Mouse (Mus musculus) layer of hippocampus, adult 18-20 months (tissue): ENCODE measurements around the gene Scamp1. TPM values are rescaled to one million over a fixed set of nuclear protein-coding genes. Genes with fewer than 3 reads are reported as not detected.

Experiments used
- DNase-seq, 2 experiments: peaks; one replicate each; pipeline ENCODE4 v3.0.0; 2022; ENCODE audit warnings: low spot score in 2 of 2
- total RNA-seq, 2 experiments: library from RNA; stranded (reverse); gene quantifications; 2 replicates each; pipeline ENCODE4 v1.2.3; 2021

Gene Scamp1
- total RNA-seq, 2 experiments from 2014 or later = 160 to 186 TPM

DNA sequence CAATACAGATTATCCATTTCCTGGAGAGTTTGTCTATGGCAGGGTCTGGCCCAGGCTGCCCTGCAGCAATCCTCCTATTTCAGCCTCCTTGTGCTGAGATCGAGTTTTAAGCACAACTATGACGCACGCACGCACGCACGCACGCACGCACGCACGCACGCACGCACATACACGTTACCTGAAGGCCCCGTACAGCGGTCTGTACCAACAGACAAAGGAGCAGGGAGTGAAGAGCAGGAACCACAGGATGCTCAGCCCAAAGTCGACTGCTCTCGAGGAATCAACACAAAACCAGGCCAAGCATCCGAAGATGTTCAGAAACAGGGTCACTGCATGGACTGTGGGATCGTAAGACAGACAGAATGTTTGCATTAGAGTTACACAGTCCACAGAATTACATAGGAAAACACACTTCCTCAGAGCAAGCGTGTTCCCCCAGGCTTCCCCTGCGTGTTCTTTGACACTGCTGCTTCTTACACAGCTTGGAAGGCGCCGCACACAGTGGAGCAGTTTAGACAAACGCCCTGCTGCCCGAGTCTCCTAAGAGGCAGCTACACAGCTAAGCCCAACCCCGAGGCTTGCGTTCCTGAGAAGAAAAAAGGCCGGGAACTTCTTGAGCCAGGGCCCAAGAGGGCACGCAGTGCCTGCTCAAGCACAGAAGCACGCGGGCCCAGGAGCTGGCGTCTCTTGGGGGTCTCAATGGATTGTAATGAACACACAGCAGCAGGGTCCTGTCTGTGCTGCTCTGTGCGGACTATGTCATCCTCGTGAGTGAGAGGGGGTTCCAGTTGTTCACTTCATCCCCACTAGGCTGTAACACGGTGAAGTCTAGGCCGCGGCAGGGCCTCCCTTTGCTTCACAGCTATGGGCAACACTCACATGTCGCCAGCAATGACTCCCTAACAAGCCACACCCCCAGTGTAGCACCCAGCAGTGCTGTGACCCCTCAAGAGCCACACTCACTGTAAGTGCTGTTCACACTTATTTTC, 60.6 kb downstream of the Scamp1 start:
- no peak for DNase-seq

DNA sequence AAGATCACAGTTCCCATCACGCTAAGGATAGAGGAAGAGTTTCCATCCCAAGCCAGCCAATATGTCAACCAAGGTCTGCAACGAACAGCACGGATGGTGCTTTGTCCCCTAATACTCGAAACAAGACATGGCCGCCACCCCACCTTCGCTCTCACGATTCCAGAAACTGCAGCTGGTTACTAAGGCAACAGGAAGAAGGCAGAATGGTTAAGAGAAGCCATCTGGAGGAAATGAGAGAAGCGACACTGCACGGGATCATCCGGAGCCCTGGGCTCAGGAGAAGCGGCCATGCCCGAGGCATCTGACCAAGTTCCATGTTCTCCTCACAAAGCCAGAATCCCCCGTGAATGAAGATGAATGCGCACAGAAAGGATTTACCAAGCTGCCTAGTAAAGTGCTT, 62.0 kb downstream of the Scamp1 start:
- peak in 1 of 2 experiments; percentile 32 for DNase-seq

DNA sequence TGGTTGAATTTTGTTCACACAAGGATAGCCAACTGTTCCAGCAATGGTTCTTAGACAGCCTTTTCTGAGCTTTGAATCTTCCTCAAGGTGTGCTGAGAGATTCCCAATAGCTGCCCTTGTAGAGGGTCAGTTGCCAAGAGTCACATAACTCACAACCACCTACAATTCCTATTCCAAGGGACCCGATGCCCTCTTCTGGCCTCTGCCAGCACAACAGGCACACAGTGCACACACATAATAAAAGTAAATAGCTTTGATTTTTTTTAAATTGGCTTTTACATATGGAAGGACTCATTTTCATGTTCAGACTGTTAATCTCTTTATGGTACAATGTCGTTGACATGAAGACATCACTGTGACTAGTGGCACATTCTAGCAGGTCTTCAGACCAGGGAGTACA, 72.9 kb downstream of the Scamp1 start:
- DNase-seq = no peak

DNA sequence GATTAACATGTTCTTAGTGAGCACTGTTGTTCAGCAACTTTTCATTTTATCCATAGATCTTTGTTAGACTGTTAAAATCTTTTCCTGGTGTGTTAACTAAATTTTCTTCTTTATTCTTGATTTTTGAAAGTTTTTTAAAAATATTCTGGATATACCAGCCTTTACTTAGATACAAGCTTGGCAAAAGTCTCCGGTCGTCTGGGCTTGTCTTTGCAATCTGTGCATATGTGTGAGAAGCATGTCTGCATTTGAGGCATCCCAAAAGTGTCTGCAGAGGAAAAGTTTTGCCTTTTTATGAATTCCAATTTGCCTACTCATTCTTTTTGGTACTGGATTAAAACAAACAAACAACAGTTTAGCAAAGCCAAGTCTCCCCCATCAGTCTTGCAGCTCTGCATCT, 73.5 kb downstream of the Scamp1 start:
- no peak for DNase-seq

DNA sequence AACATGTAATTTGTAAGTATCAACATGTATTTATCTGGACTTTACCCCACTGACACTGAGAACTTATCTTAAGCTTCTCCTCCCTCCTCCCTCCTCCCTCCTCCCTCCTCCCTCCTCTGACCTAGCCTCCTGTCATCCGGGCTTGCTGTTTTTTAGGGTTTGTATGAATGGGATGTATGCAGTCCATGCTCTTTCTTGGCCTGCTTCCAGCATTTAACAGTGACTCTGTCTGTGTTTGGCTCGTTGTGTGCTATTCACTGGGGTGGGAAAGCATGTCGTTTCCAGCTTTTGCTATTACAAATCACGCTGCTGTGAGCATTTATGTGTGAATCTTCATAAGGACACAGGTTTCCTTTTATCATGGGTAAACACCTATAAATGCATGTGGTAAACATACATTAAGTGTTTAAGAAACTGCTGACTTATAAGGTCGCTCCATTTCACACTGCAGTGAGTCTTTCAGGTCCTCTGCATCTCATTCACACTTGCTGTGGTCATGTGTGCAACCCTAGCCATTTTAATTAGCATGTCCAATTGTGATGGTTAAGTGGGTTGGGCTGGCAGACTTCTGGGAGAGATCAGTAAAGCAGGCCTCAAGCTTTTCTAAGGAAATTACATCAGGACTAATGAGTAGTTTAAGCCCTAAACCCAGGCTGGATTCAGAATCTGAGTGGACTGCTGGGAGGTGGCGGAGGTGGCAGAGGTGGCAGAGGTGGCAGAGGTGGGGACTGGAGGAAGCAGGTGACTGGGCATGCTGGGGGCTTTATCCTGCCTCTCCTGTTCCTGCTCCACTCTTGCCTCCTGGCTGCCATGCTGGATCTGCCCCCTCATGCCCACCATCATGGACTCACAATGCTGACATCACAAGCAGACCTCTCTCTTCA, 74.2 kb downstream of the Scamp1 start:
- DNase-seq = no peak

DNA sequence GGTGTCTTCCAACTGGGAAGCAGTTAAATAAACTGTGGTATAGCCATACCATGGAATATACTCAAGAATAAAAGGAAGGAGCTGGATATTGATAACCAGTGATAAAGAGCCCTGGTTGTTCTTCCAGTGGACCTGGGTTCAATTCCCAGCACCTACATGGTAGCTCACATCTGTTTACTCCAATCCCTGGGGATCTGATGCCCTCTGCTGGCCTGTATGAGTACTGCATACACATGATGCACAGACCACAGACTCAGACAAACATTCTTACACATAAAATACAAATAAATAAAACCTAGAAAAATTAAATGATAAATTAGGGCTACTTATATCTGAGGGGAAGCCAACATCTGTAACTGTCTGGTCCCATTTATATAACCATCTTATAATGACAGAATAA, 76.8 kb downstream of the Scamp1 start:
- DNase-seq = no peak

DNA sequence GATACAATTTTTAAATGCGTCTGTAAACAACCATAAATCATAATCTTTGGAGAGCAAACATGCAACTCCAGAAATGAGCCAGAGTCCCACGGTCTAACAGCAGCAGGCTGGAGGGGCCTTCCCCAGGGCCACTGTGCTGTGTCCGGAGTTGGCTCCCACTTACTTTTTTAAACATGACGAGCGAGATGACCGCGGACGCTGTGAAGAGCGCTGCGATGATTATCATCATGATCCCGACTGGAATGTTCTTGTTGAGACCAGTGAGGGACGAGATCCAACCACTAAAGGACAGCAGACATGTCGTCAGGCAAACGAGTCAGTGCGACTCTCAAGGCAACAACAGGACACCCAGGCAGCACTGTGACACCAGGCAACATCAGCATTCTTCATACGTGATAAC, 77.7 kb downstream of the Scamp1 start:
- no peak for DNase-seq

DNA sequence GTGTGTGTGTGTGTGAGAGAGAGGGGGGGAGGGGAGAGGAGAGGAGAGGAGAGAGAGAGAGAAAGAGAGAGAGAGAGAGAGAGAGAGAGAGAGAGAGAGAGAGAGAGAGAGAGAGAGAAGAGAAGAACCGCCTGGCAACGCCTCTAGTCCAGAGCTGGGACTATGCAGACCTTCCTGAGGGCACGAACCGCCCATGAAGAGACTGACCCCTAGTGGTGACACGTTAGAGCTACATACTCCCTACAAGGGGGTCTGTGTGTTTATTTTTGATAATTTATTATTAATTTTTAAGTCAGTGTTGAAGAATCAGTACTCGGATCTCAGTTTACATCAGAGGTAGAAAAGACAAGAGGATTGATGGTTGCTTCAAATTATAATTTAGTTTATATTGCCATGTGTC, 80.4 kb downstream of the Scamp1 start:
- DNase-seq = peak in 1 of 2 experiments; percentile 35

DNA sequence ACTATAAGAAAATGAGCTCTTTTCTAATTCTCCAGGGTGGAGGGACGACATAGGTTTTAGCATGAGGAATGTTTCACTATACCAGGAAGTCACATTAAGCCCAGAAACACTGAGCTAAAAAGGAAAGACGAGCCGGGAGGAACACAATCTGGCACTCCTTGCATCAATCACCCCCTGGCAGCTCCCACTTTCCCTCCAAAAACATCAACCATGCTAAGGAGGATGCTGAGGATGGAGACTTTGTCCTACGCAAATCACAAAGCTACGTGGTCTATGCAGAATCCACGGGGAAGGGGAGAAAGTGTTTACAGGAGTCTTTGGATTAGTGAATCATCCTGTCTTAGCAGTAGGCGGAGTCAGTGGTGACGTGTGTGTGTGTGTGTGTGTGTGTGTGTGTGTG, 85.8 kb downstream of the Scamp1 start:
- DNase-seq = no peak

DNA sequence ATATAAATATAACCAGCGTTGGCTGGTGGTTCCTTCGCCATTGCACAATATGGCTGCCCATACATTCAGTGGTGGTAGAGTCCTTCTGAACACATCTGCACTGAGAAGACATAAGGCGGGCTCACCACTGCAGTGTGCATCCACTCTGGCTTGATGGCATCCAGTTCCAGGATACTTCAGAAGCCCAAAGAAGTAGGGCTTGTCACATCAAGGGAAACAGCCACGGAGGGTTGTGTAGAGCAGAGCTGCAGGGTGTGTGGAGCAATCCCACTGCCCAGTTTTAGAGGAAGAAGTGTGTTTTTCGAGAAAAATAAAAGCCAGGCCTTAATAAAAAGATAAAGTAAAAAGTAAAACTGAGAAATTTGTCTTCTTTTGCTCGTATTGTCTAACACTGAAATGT, 87.0 kb downstream of the Scamp1 start:
- DNase-seq = no peak

DNA sequence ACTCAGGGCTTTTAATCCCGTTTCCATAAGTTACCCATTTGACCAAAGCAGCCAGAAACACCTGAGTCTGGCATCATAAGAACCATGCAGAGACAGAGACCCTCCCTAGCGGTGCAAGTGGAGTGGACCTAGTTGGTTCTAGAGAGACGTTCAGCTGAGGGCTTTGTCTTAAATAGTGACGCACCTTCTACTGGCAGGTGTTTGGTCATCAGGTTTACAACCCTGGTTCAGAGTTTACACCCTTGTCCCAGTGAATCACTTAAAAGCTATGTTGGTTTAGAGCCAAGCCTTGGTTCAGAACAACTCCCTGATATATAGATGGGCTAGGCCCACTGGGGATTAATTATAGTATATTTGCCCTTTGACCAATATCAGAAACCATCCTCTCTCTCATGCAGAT, 92.4 kb downstream of the Scamp1 start:
- DNase-seq = no peak

DNA sequence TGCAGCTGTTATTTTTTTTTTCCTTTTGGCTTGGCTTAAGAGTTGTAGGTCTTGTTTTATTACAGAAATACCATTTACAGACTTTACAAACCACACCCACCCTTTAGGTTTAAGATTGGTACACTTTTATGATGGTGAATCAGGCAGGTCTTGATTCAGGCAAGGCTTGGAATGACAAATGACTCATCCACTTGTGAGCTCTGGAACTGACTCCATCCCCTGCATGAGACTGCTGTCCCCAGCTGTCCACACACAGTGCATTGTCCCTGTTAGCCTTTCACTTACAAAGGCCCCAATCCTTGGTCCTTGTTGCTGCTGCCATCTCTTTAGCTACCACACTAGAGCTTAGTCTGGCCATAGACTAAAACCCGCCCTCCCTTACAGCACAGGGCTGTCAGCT, 95.3 kb downstream of the Scamp1 start:
- DNase-seq = no peak

DNA sequence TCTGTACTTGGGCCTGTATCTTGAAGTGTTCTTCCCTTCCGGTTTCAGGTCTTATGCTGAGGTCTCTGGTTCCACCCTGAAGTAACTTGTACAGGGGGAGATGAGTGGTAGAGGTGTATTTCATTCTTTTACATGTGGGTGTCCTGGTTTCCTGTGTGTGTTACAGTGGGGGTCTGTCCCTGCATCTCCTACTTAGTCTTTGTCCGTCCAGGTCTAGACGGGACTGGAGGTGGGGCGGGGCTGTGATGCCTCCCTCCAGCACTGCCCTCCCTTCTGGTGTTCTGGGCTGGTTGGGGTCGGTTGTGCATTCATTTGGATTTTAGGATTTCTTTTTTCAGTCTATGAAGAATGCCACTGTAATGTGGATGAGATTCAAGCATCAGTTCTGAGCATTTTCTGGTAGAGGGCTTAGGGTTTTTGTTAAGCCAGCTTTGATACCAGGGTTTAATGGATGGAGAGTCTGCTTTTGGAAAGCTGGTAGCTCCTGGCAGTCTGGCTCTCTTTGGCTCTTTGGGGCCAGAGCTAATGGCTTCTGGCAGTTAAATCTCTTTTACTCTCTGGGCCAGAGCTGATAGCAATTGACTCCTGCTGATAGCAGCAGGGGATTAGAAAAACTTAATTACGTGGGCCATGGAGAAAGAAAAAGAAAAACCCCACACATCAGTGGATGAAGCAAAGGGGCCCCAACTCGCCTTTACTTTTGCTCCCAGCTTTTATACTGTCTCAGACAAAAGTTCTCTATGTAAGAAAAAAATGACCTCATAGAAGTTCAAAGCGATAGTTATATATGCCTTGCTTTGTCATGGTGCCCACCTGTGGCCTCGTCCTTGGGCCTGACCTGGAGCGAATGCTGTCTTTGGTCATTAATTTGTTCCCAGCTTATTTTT, 97.2 kb downstream of the Scamp1 start:
- DNase-seq = no peak

DNA sequence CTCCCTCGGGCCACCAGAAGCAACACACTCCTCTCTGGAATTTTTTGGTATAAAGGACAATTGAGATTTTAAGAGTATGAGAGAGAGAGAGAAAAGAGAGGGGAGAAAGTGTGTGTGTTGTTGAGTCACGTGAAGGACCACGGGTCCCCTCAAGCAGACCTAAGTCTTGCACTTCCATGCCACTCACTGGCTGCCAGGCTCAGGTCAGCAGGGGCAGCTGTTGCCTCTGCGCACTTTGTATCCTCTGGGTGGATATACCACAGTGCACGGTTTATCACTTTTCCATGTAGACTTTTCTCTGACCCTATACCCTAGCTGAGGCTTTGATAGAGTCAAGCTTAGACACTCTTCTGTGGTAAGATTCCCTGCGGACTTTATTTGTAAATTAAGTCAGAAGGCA, 100.0 kb downstream of the Scamp1 start:
- no peak for DNase-seq

DNA sequence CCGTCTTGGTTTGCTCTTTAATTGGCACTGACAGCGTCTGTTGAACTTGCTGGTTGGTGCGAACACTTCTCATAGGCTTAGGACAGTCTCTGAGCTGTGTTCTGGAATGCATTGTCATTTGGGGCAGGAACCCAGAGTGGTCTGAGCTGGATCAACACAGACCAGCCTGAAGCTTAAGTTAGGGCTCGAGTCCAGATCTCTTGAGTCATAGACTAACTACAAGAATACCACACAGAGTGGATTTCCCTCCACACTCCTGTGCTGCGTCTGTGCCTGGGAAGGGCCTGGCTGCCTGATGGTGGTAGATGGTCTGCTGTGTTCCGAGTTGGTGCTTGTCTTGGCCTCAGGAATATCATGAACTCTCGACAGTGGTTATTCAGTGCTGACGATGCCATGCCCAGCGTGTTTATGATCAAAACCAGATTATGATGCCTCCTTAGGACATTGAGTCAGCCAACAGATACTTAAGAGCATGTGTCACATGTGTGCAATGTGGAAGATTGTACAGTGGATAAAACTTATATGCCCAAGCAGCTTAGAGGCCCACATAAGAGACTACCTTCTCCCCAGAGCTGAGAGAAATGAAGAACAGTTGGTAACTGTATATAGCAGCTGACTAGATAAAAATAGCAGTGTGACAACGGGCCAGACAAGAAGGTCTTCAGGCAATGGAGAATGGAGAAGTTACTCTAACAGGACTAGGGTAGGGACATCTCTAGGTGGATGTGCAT, 100.8 kb downstream of the Scamp1 start:
- no peak for DNase-seq

DNA sequence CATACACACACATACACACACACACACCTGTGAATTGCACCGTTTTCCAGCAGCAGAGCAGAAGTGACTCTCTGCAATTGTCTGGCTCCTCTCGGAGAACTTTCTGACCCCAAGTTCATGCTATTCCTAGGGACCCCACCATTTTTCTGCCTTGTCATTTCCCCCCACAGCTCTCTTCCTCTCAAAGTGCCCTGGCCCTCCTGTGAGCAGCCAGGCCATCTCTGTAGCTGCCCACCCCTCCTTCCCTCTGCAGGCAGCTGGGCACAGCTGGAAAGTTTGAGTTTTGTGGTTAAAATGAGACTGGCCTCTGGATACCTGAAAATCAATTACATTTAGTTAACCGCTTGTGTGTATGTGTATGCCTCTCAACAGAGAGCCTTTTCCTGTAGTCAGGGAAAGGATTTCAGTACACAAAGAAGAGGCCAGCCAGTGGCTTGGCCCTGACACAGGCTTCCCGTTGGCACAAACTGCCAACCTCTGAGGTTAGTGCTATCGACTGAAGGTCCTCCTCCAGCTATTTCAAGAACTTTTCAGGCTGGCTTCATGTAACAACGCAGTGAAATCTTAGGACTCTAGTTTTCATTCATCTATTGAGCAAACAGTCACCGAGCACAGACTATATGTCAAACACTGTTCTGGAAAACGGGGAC, 102.2 kb downstream of the Scamp1 start:
- no peak for DNase-seq

DNA sequence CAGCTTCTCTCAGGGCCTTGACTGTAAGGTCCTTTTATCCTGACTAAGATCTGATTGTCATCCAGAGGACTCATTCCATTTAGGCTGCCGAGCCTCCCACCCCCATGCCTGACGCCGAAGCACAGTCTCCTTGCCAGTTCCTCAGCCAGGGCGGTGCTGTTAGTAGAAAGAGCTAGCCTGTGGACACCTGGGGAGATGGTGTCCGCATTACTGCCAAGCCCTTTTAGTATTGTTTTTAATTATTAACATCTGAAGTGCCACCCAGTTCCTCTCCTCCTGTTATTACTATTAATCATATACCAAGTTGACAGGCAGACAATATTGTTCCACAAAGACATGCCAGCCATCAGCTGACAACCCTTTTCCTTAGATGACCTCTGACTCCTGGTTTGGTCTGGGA, 103.6 kb downstream of the Scamp1 start:
- no peak for DNase-seq

DNA sequence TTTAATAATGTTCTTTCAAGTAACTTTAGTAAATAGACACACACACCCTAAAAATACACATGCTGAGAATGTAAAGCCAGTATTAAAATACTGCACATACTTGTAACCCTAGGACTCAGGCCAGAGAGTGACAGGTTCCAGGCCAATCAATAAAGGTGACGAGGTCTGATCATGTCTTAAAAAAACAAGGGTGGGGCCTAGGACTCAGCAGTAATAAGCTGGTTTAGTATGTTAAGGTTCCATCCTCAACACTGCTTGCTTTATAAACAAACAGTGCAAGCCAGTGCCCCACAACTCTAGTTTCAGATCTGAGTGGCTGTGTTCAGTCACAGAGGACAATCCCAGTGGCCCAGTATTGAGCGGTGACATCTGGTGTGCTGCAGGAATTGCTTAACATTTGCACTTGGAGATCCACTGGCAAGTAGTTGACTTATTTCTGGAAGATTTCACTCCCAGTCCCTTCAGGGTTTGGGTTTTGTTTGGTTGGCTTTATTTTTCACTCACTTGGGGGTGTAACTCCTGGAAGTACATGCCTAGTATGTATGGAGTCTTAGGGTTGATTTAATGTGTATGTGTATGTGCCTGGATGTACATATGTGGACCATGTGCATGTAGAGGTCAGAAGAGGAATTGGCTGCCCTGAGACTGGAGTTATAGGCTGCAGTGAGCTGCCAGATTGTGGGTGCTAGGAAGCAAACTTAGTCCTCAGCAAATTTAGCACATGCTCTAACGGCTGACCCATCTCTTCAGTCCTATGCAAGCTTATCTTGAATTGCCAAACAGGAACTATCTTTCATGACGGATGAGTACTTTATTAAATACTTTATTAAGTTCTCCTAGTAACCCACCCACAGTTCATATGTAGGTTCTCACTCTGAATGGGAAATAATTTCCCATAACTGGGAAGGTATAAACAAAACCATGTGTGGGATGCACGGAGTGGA, 104.9 kb downstream of the Scamp1 start:
- DNase-seq = no peak
